Mouse (Mus musculus): ENCODE measurements around the gene Snrnp25.

Gene Snrnp25

DNA sequence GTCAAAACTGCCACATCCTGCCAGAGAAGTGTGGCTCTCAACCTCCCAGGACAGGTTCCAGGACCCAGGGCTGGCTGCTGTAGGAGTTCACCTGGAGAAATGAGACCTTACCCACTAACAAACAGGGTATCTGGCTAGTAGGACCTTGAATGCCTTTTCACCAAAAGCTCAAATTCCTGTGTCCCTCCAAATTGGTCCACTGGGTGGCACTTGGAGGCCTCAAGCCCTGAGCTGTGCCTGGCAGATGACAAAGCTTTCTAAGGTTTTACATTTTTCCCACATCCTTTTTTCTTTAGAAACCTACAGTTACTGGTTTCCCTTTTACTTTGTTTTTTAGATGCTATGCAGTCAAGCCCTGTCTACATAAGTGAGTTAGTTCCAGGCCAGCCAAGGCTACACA is 41.9 kb downstream of the Snrnp25 start:
- DNase-seq = no peak

DNA sequence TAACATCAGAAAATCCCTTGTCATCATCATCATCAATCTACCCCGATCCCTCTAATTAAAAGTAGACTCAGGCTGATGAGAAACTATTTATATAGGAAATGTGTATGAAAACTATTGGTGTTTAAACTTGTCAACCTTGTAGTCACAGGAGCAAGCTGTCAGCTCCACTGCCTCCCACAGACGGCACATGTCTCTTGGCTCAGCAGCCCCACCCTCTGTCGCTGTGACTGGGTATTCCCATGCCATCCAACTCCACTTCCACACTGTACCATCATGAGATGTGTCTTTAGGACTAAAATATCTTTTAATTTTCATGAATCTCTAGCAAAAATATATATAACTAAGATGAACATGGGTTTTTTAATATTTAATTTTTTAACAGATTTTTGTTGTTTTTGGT is 43.1 kb downstream of the Snrnp25 start:
- DNase-seq = no peak

DNA sequence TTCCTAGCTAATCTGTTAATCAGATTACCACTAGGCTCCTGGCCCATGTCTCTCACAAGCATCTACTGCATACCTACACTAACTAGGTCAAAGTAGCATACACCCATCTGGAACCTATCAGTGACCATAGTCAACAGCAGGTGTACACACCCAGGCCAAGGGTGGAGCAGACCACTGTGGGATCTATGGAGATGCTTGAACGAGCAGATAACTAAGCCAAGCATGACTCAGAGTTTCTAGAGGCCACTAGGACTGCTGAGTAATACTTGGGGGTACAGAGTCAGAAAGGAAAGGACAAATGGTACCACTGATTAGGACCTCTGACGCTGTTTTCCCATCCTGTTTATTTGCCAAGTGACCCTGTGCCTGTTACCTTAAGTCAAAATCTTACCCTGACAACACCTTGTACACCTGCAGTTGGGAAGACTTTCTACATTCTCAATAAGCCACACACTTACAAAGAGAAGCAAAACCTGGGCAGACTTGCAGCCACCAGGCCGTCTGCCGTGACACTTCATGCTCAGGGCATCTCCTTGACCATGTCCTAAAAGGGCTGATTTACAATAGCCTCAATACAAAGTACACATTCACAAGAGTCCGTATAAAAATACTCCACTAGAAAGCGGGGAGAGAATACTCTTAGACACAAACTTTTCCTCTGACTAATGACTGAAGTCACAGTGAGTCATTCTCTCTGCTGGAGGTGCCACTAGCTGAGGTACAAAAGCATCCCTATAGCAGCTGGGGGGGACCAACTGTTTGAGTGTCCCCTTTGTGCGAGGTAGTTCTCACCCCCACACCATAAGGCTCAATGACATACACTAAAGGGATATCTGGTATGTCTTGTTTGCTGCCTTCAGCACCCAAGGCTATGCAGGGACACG is 45.9 kb downstream of the Snrnp25 start:
- no peak for DNase-seq

DNA sequence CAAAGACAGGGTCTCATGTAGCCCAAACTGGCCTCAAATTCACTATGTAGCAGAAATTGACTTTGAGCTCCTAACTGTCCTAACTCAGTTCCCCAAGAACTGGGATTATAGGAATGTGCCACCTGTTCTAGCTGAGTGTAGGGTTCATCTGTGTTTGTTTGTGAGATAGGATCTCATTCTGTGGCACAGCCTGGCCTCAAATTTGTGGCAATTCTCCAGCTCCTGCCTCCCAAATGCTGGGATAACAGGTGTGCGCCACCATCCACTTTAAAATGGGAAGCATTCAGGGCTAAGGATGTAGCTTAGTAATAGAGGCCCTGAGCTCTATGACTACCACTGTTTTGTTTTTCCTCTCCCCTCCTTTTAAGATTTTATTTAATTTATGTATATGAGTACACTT is 47.9 kb downstream of the Snrnp25 start:
- no peak for DNase-seq

DNA sequence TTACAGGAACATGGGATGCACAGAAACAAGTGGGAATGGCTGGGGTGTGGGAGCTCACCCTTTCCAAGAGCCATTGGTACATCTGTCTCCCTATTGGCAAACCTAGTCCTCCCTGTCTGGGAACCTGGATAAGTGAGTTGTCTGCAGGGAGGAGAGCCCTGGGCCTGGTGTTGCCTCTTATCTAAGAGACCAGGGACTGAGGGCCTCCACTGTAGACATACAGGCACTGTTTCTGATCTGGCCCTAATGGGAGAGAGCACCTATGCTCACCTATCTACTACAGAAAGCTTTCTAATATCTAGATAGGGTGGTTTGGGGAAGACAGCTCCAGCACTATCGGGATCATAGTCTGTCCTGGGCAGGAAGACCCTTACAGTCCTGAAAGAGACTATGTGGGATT is 50.9 kb downstream of the Snrnp25 start:
- DNase-seq = no peak

DNA sequence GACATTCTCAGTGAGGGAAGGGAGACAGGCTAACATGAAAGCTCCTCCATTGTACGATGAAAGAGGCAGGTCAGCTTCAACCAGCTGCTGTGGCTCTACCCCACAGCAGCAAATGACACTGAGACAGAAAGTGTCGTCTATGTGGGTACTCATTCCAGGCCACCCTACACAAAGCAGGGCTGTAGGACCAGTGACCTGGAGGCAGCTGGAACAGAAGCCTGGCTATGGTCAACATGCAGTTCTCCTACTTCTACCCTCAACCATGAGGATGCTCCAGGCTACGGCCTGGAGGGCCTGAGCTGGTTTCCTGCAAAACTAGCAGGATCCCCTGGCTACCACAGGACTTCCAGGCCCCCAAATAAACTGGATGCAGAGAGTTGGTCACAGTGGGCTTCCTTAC is 51.4 kb downstream of the Snrnp25 start:
- no peak for DNase-seq

Data from lung, postnatal 10 days (tissue).